Mouse (Mus musculus) ZHBTc4 (cell line): Measurements from ENCODE around the gene Sorbs1.

Experiments used
- DNase-seq: peaks from one replicate; pipeline ENCODE4 v3.0.0-alpha.2; 2011; ENCODE audit warnings: low read depth, low spot score

Gene Sorbs1

DNA sequence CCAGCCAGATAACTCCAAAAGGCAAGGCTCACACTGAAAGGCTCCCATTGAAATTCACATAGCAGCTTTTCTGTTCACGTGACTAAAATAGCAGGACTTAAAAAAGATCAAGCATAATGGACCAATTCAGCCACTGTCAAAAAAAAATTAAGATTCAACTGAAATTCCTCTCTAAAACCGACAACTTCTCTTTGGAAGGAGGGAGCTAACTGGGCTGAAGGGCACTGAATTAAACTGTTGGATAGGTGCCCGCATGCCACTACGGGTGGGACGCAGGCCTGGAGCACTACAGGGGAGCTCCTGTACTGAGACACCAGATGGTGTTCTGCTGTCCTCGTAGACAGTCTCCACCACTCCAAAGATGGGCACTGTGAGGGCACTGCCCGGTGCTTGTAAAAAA lies 165.4 kb downstream of the Sorbs1 start:
- DNase-seq: no peak

DNA sequence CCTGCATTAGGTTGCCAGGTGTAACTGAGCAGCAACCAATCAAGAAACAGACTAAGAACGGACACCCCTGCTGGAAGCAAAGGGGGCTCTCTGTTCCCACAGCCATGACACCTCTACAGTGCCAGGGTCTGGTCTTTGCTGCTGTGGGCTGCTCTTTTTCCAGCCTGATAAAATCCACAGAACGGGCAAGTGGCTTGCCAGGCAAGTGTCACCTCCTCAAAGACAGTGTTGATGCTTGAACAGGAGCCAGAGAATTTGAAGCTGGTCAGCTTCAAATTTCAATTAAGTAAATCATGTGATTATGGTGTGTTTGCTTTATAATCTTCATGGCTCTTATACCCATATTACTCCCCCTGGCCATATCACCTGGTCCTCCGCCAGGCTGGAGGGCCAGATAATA lies 166.7 kb downstream of the Sorbs1 start:
- DNase-seq: no peak

DNA sequence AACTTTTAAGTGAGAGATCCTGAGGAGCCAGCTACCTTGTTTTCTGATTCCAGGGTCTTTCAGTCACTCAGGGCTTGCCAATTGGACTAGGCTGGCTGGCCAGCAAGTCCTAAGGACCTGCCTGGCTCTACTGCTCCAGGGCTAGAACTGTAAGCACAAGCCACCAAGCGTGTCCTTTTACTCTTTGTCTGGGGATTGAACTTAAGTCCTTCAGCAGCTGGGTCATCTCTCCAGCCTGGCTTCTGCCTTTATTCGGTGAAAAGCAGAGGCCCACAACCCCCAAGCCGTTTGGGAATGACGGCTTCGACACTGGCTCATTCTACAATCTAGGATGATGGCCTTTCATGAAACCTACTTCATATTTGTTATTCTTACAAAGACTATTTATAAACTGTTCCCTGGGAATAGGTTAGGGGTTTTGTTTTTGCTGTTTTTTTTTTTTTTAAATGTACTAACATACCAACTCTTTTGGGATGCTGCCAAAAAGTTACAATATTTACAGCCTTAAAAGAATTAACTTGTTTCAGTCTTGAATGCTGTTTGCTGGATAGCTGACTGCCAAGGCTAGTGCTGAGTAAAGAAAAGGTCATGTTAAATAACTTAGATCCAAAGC lies 167.2 kb downstream of the Sorbs1 start:
- DNase-seq: no peak

DNA sequence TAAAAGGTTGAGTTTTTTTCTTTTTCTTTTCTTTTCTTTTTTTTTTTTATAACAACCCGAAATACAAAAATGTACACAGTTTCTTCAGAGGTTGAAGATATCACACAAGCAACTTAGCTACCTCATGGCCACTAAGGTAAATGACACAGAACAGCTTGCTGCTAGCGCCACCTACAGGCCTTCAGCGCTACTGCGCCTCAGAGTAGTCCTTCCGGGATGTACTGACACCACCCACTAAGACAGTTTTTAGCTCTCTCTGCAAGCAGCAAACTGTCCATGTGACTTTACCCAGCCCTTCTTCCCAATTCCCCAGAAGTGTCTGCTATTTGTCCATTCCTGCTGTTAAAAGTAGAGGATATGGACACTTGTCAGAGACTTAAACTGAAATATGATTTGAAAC lies 167.9 kb downstream of the Sorbs1 start:
- peak; percentile 92 for DNase-seq

DNA sequence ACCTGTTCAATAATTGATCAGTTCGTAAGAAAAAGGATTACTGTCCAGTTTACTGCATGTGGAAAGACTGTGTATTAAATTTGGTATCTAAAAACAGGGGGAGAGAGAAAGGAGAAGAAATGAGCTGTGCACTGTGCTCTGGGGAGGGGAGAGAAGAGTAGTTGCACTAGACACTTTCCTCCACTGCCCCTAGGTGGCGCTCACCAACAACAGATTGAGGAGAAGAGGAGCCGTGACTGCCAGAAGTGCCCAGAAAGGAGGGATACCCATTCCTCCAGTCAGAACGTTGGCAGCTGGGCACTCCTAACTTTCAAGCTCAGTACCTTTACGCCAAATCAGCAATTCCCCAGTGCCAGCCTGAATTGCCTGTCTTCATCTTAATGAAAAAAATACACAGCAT lies 170.6 kb downstream of the Sorbs1 start:
- DNase-seq: peak; percentile 83

DNA sequence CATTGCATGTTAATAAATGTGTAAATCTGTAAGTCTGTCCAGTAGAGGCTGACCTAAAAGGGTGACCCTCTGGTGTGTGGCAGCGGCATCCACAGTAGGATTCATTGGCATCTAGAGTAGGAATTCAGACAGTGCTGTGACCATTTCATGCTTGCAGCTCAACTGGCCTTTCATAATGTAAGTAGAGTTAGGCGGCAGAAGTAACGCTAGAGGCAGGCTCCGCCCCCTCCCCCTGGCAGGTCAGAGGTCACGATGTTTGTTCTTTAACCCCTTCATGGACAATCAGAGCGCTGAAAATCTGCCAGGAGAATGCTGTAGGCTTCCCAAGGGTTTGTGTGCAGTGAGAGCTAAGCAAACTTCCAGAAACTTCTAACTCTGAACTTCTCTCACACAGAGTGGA lies 172.4 kb downstream of the Sorbs1 start:
- peak; percentile 67 for DNase-seq

DNA sequence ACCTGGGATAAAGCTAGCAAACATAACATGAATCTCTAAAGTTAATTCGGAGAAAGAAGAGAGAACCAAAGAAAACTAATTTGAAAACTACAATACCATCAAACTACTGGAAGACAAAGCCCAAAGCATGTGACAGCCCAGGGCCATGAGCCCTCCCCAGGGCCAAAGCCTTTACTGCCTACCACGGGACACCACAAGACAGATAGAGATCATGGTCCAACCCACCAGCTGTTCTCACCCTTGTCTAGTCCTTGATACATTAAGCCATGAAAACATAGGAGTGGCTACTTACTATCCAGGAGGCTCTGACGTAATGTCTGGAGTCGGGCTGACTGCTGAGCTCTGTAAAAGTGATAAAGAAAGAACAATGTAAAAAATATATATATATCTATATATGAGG lies 176.9 kb downstream of the Sorbs1 start:
- DNase-seq: no peak

DNA sequence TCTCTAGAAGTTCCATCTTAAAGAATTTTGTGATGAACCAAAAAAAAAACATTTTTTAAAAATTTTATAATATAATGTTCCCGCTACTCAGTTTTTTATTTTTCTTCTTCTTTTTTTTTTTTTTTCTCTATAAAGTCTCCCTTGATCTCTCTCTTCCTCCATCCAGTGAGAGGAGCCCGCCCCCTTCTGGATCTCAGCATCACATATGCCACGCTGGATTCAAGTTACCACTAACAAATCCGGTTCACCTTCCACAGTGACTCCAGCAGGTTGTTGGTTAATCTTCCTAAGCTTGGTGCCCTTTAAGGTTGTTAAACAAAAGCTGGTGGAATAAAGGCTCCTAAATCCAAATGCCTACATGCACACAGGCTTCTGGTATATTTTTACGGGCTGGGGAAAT lies 179.7 kb downstream of the Sorbs1 start:
- no peak for DNase-seq

DNA sequence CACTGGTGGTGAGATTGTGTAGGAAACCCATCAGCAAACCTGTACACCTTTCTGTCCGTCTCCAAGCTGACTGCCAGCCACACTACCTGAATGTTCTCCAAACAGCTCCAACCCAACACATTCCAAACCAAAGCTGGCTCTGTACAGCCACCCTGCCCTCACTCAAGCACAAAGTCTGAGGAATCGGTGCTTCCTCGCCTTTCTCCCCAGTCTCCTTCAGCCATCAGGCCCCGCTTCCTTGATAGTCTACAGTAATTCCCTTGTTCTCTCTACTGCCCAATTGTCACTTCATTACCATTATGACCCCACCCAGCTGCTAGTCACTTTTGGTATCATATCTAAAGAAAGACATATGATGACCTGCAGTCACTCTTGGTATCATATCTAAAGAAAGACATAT lies 180.5 kb downstream of the Sorbs1 start:
- no peak for DNase-seq

DNA sequence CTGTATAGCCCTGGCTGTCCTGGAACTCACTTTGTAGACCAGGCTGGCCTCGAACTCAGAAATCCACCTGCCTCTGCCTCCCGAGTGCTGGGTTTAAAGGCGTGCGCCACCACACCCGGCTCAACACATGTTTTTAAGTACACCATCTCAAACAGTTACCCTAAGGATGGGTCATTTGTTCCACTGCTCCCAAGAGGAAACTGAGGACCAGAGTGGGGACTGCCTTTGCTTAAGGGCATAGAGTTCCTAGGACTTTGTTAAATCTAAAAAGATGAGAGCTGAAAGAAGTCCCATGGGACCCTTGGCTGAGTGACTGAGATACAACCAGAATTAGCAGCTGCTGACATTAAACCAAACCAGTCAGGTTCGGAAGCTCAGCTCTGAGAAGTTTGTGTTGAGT lies 181.3 kb downstream of the Sorbs1 start:
- no peak for DNase-seq

DNA sequence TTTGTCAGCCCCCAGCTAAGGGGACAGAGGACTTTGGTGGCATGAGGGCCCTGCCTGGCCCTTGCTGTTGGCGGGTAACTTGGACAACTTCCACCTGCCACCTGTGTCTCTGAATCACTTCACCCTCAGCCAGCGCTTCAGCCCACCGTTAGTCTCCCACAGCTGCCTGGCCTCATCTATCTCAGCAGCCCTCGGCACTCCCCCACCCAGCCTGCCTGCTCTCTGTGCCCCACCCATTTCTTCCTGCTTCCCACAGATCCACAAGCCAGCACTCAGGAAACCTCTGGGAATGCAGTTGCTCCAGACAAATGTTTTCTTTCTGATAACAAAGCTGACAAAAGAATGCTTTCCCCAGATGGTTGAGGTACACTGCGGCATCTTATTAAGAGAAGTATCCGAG lies 181.7 kb downstream of the Sorbs1 start:
- peak; percentile 71 for DNase-seq

DNA sequence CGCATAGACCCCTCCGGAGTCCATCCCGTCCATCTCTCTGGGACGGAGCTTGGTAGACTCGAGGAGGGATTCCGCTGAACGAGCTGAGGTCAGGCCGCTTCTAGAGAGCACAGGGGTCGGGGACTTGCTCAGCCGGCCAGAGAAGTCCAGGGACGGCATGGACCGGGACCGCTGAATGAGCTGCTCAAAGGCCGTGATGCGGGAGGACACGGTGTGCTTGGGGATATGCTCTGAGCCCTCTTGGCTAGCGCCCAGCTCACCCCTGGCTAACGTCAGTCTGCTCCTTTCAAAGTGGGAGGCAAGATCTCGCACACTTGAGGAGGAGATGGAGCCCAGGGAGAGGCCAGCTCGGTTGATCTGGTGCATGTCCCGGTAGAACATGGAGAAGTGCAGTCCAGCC lies 187.5 kb downstream of the Sorbs1 start:
- peak; percentile 30 for DNase-seq

DNA sequence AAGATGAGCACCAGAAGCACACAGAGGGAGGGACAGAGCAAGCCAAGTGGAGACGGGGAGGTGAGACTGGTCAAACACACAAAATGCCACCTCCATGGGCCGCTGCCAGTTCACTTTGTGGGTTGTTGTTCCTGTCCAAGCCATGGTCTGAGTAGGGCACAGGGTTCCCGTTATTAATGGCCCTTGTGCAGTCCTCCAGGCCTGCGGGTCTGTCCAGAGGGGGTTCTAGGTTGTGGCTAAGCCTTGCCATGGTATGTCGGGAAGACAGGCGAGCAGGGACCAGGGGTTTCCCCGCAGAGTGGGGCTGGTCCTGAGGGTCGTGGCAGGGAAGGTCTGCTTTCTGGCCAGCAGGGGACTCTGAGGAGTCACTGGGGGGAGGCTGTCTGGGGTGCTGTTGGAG lies 188.2 kb downstream of the Sorbs1 start:
- peak; percentile 44 for DNase-seq

DNA sequence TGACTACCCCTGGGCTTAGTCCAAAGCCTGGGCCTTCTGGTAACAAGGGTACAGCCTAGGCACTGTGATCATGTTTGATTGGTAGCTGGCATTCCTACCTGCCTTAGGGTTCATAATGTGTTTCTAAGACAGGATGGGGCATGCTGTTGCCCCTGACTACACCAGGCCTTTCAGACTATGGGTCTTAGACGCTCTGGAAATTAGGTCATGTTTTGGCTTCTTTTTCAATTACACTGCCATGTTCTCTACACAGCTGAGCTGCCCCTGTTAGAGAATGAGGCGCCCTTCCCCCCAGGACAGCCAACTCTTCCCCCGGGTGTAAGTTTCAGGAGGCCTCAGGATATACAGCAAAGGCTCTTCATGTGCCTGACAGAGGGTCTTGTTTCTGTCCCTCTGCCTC lies 191.4 kb downstream of the Sorbs1 start:
- no peak for DNase-seq

DNA sequence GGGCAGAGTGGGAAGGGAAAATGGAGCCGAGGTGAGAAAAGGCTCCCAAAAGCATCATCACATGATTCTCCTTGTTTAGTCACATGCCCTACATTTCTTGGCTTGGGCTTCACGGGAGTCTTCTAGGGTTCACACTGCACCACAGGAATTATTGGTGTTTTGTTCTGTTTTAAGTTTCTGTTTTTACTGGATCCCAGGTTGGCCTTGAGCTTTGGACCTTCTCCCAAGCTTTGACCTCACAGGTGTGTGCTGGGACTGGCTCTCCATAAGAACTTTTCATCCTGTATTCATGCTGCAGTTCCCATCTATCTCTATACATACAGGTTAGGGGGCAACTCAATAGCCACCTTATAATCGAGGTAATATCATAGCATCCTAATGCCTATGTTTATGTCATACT lies 194.4 kb downstream of the Sorbs1 start:
- DNase-seq: no peak

DNA sequence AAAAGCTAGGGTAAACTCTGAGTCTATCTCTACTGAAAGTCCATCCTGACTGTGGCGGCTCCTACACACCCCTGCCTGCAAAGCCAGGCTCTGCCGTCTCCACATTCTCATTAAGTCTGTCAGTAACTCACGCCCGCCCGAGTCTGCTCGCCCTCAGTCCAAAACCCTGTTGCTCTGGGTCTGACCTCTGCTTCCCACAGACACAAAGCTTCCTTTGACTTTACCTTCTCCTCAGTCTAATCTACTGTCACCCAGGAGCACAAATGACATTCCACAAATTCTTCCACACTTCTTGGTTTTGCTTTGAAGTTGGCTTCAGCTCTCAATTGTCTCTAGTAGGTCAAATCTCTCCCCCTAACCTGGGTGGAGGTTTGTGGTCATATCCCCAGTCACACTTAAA lies 195.1 kb downstream of the Sorbs1 start:
- DNase-seq: peak; percentile 76

DNA sequence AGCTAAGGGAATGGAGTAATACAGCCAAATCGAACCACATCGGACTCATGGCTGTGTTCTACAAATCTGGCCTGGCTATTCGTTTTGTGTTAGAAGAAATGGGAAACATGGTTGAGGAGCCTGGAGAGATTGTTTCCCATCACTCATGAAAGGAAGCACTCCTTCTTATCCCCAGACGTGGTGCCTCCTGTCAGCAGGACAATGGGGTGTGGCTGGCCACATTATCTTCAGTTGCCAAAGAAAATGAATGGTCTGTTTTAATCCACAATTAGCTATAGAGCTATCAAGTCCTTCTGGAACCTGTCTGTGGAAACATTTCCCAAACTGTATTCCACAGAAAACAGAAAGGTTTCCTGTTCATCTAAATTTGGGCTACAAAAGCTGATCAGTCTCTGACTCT lies 196.6 kb downstream of the Sorbs1 start:
- DNase-seq: no peak

DNA sequence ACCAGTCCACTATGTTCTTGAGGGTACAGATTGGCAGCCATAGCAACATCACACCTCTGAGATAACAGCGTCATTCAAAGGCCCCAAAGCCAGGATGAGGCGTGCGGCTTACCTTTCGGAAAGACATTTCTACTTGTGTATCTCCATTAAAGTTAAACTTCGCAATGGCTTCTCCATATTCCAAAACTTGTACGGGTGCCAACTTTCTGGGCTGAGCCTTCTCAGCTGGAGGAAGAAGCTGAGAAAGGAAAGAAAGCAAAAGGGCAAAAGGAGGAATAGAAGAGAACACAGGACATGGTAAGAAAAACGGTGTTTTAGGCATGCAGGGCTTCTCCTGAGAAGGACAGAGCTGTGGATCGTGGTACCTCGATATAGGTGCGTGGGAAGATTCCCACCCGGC lies 199.3 kb downstream of the Sorbs1 start:
- DNase-seq: no peak

DNA sequence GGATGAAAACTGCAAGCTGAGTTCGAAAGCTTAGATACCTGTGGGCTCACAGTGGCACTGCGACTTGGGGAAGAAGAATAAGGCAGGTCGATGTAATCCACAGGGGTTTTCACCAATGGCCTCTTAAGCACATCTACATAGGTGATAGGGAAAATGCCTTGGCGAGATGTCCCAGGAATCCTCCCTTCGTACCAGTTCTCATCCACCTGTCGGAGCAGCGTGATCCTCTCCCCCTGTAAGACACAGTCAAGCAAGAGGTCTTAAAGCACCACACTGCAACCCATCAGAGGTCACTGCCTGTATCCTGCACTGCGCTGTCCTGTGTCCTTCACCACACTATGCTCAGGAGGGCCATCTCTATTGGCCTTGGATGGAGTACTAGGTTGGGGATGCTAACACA lies 201.9 kb downstream of the Sorbs1 start:
- DNase-seq: no peak

DNA sequence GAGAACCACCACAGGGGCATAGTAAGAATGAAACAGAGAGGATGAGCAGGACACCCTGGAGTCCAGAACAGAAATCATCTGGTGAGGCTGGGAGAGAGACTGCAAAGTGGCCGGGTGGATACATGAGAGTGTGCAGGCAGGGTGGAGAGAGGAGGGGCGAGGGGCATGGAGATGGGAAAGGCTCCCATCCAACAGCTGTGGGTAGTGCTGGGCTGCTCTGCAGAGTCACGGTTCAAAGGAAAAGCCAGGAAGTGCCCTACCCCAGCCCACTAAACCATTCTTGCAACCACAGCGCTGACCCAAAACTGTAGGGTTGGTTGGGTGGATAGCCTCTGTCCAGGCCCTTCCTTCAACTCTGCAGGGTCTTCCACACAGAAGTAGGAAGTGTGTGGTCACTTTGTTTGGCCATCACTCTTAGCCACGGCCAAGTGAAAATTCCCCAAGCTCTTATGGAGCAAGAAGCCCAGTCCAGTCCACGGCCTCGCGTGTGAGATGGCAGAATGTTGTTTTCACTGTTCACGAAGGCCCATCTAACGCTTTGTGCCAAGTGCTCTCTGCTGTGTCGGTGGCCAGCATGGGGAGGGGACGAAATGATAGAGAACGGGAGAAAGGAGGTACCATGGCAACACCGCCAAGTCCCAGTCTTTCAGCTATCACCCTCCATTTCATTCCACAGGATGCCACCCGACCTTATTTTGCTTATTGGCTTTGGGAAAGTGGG lies 203.0 kb downstream of the Sorbs1 start:
- DNase-seq: no peak

DNA sequence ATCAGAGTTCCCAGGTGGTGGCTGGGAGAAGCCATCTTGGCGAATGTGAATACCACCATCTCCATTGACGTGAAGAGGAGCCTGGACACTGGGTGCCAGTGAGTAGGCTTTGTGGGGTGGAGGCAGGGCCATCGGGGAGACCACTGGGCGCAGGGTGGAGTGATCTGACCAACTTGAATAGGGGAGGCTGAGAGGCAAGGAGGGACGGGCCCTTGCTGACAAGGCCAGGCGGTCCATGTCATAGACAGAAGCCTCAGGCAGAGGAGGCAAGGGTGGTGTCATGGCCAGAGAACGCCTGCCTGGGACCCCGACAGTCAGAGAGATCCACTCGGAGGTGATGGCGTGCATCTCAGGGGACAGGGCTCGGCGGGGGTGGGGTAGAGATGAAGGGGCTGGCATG lies 203.7 kb downstream of the Sorbs1 start:
- DNase-seq: no peak

DNA sequence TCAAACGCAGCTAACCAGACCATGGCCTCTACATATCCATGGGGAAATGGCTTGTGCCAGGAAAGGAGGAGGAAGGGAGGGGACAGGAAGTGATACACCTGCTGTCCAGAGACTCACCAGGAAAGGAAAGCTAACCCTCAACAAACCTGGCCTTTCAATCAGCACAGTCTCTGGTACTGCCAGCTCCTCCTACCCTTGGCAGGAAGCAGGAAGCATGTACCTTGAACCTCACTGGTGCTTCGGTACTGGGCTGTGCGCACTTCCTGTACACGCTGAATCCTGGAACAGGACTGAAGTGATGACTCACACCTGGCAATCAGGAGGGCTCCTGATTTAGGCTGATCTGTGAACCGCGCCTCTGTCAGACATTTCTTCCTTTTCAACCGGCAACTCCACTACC lies 206.0 kb downstream of the Sorbs1 start:
- DNase-seq: peak; percentile 47

DNA sequence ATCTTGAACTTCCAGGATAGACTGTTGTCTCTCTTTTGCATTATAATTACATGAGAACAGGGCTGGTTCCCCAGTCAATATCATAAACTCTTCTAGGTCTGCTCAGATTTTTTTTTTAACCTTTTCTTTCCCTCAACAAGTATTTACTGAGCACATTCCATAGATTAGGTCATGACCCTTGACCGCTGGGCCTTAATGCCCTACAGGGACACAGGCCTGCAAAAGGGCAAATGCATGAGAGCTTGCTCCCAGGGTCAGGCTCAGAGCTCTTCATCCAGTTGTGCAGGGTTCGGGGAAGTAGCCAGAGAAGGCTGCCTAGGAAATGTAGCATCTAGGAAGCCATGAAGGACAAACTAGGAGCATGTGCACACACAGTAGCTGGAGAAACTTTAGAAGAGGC lies 206.9 kb downstream of the Sorbs1 start:
- DNase-seq: no peak

DNA sequence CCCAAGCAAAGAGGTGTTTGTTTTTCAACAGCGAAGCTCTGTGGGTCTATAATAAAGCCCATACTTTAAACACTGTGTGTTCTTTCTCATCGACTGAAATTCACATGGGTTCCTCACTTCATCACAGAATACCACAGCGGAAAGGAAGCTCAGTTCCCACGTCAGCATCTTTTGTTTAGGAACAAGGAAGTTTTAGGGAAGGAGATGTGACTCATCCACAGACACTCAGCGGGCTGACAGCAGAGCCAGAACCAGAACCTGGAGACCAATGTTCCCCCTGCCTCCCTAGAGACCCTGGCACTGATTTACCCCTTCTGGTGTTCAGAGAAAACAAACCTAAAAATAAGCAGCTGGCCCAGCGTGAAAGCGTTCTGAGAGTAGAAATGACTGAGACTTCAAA lies 208.1 kb downstream of the Sorbs1 start:
- DNase-seq: no peak
